Mouse (Mus musculus): ENCODE measurements at regions not wholly inside any gene's neighbourhood (a gene's known extent, or its start where the extent isn't known, plus 50 kb on each side); places are given as distances from the start of the nearest gene placed in this dataset.
A peak's percentile ranks its signal among the peaks of the same experiment; 100 is the strongest.

- DNase-seq (ENCODE audit: low read depth, low spot score): no peak
Observed at GRCm38 (mm10) chr3:99447361-99447760, 207.2 kb downstream of the Tbx15 start.

DNA sequence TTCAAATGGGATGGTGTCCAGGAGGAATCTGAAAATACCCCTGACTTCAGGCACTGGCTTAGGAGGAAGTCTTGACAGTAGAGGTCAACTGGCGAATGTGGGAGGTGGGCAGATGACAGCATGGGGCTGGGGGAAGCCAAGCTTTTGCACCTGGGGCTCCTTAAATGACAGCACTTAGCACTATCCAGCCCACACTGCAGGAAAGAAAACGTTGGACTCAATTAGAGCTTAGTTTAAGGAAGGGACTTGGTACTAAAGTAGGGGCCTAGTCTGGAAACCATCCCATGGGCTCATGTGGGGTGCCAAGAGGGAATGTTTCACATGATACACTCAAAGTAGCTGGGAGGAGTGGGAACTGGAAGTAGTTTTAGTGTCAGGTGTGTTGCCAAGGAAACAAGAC, 207.6 kb downstream of the Tbx15 start:
- DNase-seq (ENCODE audit: low read depth, low spot score): no peak

GRCm38 (mm10) chr3:99459036-99459863, 219.1 kb downstream of the Tbx15 start:
- no peak for DNase-seq (ENCODE audit: low read depth, low spot score)

- no peak for DNase-seq (ENCODE audit: low read depth, low spot score)
Observed at GRCm38 (mm10) chr3:99499980-99500379, 259.8 kb downstream of the Tbx15 start.

DNA sequence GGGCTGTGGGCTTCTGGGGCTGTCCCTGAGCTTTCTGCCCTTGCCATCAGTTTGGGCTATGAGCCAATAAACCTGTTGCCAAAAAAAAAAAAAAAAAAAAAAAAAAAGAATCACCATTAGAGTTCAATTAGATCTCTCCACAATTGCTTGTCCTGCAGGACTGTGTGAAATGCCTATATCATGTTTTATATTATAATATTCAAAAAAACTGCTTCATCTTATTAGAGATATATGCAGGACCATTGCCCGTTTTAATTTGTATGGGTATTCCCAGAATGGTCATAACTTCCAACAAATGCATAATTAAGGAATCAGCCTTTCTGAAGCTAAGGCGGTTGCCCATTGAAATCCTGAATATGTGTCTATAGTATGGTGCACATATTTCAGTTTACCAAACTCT, 264.6 kb downstream of the Tbx15 start:
- no peak for DNase-seq (ENCODE audit: low read depth, low spot score)

DNA sequence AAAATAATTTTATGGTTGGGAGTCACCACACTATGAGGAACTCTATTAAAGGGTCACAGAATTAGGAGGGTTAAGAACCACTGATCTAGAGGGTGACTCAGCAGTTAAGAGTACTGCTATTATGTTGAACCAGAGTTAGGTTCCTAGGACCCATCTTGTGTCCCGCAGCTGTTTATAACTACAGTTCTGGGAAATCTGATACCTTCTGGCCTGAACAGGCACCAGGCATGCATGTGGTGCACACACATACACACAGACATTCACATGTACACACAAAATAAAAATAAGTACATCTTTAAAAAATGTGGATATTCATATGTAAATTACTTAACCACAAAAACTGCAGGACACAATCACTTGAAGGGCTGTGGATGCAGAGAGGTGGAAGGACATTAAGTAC, 272.1 kb downstream of the Tbx15 start:
- no peak for DNase-seq (ENCODE audit: low read depth, low spot score)

- no peak for DNase-seq (ENCODE audit: low read depth, low spot score)
Observed at GRCm38 (mm10) chr3:99512933-99513332, 272.8 kb downstream of the Tbx15 start.

- DNase-seq (ENCODE audit: low read depth, low spot score): peak; percentile 68
Observed at GRCm38 (mm10) chr3:99515751-99516150, 275.6 kb downstream of the Tbx15 start.

DNA sequence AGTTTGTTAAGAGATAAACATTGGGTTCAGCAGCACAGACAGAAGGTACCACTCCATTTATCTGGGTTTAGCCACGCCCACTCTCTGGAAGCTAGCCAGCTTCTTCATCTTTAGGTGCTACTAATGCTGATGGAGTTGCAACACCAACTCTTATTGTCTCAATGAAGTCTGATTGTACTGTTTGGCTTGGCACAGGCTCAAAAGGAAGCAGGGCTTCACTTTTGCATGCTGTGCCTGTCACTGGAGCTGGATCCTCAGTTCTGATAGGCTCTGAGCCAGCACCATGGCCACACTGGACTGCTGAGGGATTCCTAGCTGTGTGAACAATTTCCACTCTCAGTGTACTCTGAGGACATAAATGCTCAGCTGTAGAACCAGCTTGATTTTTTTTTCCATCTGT, 320.7 kb downstream of the Tbx15 start:
- no peak for DNase-seq (ENCODE audit: low read depth, low spot score)

GRCm38 (mm10) chr3:99573335-99573976, 311.8 kb upstream of the Spag17 start:
- no peak for DNase-seq (ENCODE audit: low read depth, low spot score)

- no peak for DNase-seq (ENCODE audit: low read depth, low spot score)
Observed at GRCm38 (mm10) chr3:99573977-99574373, 311.2 kb upstream of the Spag17 start.

DNA sequence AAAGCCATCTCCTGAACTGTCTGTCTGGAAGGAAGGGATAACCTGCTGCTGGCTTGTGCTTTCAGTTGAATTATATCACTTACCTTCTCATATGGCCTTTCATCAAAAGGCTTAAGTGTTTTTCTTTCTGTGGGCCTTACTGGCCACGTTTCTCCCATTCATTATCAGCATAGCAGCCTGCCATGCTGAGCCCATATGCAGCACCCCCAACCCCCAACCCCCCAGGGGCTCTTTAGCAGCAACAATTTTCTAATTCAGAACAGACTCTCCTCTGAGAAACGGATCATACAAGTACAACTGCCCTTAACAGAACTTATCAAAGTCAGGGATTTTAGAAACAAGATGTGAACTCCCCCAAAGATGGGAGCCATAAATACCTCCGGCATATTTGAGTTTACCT, 282.5 kb upstream of the Spag17 start:
- no peak for DNase-seq (ENCODE audit: low read depth, low spot score)

DNA sequence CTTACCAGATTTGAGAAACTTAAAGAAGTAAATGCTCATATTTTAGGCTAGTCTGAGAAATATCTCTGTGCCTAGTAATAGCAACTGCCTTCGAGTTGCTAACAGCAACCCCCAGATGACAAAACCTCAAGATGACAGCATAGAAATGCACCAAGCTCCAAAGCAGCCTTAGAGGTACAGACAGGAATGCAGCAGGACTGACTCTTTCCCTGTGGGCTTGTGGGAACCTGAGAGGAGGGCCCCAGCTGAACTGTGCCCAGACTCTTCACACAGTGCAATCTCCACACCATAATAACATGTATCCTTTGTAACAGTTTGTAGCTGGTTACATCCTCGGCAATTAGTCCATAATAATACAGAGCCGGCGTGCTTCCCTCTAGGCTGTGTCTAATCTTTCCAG, 252.9 kb upstream of the Spag17 start:
- DNase-seq (ENCODE audit: low read depth, low spot score): peak; percentile 5

DNA sequence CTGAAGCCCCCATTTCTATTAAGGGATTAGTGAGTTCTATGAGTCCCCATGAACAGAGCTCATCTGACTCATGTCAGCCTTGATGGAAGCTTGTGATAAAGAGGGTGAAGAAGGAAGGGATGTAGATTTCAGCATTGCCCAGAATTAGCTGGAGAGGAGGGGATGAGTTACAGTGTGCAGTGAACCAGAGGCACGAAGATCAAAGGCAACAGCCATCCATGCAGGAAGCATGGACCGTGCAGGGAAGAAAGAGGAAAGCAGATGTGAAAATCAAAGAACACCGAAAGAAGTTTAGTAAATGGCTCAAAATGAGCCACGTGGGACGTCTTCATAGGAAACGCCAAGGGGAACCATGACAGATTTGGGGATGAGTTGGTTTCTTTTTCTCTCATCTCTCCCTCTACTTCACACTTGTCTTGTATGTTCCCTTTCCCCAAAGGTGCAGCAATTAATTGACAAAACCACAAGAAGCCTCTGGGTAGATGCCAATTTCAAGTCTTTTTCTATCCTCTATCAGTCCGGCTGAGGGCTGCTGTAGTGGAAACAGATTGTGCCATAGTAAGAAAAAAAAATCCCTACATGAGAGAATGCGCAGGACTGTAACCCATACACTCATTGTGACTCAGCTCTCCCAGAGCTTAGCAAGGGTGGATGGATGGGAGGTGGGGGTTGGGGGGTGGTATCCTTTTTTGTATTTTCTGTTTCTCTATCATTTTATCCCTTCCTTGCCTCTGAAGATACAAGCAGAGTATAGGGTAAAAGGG, 243.7 kb upstream of the Spag17 start:
- no peak for DNase-seq (ENCODE audit: low read depth, low spot score)

- DNase-seq (ENCODE audit: low read depth, low spot score): no peak
Observed at GRCm38 (mm10) chr3:99644910-99645309, 240.3 kb upstream of the Spag17 start.

- DNase-seq (ENCODE audit: low read depth, low spot score): no peak
Observed at GRCm38 (mm10) chr3:99645318-99645717, 239.9 kb upstream of the Spag17 start.

DNA sequence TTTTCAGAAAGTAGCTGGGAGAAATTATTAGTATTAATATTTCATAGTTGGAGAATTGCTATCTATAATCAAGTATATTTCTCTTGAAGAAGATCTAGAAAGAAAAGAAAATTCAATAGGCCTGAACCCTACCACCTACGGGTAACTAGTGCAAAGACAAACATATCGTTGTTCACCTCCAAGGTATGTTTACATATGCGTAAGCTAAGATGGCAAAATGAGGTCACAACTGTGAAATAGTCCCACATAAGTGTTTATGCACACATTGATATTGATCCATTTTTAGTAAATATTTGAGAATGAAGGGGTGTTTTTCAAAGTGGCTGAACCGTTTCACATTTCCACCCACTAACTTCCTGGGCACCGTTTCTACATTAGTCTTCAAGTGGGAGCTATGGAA, 227.6 kb upstream of the Spag17 start:
- DNase-seq (ENCODE audit: low read depth, low spot score): no peak

GRCm38 (mm10) chr3:99663783-99664182, 221.4 kb upstream of the Spag17 start:
- DNase-seq (ENCODE audit: low read depth, low spot score): no peak

GRCm38 (mm10) chr3:99665363-99665762, 219.8 kb upstream of the Spag17 start:
- no peak for DNase-seq (ENCODE audit: low read depth, low spot score)

GRCm38 (mm10) chr3:99665902-99666768, 219.1 kb upstream of the Spag17 start:
- no peak for DNase-seq (ENCODE audit: low read depth, low spot score)

DNA sequence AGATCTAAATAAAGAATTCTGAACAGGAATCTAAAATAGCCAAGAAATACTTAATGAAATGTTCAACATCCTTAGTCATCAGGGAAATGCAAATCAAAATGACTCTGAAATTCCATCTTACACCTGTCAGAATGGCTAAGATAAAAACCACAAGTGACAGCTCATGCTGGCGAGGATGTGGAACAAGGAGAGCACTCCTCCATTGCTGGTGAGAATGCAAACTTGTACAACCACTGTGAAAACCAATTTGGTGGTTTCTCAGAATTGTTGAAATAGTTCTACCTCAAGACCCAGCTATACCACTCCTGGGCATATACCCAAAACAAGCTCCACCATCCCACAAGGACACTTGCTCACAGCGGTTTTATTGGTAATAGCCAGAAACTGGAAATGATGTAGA, 211.1 kb upstream of the Spag17 start:
- DNase-seq (ENCODE audit: low read depth, low spot score): no peak

DNA sequence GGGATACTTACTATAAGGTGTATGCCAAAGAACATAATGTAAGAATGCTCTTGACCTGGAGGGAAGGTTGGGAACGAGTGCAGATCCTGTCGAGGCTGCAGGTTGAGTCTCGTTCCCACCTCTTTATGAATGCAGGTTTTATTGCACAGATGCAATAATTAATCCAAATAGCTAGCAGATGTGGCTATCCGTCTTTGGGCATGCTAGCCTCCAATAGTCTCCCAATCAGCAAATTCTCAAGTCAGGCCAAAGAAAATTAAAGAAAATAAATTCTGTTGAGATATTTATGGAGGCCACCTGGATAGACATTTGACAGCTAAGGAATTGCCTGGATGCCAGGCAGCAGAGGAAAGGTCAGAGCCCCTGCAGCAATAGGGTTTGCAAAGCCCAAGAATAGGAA, 175.7 kb upstream of the Spag17 start:
- no peak for DNase-seq (ENCODE audit: low read depth, low spot score)

All from telencephalon, adult 2 months (tissue).